Mouse (Mus musculus) c-Kit-positive CD71-positive TER-119-positive erythroid progenitor cells, embryonic 14.5 days (primary cell): ENCODE results near the gene Megf8.
"Not testable (repeated sequence)": the region's sequence is repeated elsewhere in the genome, so short reads cannot be mapped to it uniquely, and the experiment has no call there.

Experiments
- DNase-seq: peaks from one replicate; pipeline ENCODE4 v3.0.0-alpha.2; 2013; ENCODE audit warnings: low spot score

The Megf8 gene

GRCm38 (mm10) chr7:25296945-25297453 lies 20.0 kb upstream of the Megf8 start:
- DNase-seq = no peak

- DNase-seq = peak; percentile 59
Measured at GRCm38 (mm10) chr7:25297454-25298325, 19.3 kb upstream of the Megf8 start, which contains the start of gene Pafah1b3. TSS of gene Pafah1b3 (minus strand) at chr7:25297986.

- DNase-seq = no peak
Measured at GRCm38 (mm10) chr7:25301063-25301462, 15.9 kb upstream of the Megf8 start, which contains the start of gene Prr19. TSS of gene Prr19 (plus strand) at chr7:25301411.

- no peak for DNase-seq
Measured at GRCm38 (mm10) chr7:25303003-25303684, 13.8 kb upstream of the Megf8 start.

GRCm38 (mm10) chr7:25303685-25304006 lies 13.3 kb upstream of the Megf8 start:
- DNase-seq = no peak

- no peak for DNase-seq
Measured at GRCm38 (mm10) chr7:25305481-25305880, 11.5 kb upstream of the Megf8 start.

GRCm38 (mm10) chr7:25305956-25306613 lies 10.9 kb upstream of the Megf8 start, which contains the start of gene Tmem145:
TSS of gene Tmem145 (plus strand) at chr7:25306106.
- no peak for DNase-seq

GRCm38 (mm10) chr7:25306614-25306996 lies 10.4 kb upstream of the Megf8 start:
- DNase-seq = no peak

- no peak for DNase-seq
Measured at GRCm38 (mm10) chr7:25308702-25309318, 8.2 kb upstream of the Megf8 start.

GRCm38 (mm10) chr7:25309425-25309824 lies 7.5 kb upstream of the Megf8 start:
- DNase-seq = no peak

GRCm38 (mm10) chr7:25311193-25311592 lies 5.8 kb upstream of the Megf8 start:
- DNase-seq = no peak

- no peak for DNase-seq
Measured at GRCm38 (mm10) chr7:25313325-25313724, 3.6 kb upstream of the Megf8 start.

- no peak for DNase-seq
Measured at GRCm38 (mm10) chr7:25314606-25315305, 2.2 kb upstream of the Megf8 start.

GRCm38 (mm10) chr7:25315306-25316041 lies 1.5 kb upstream of the Megf8 start:
- no peak for DNase-seq

GRCm38 (mm10) chr7:25317446-25317999 lies 559 bp downstream of the Megf8 start:
- DNase-seq = no peak

GRCm38 (mm10) chr7:25322058-25322484 lies 5.1 kb downstream of the Megf8 start:
- no peak for DNase-seq

GRCm38 (mm10) chr7:25323219-25323618 lies 6.3 kb downstream of the Megf8 start:
- DNase-seq = no peak

GRCm38 (mm10) chr7:25325431-25325830 lies 8.5 kb downstream of the Megf8 start:
- DNase-seq = not testable (repeated sequence)

- DNase-seq = no peak
Measured at GRCm38 (mm10) chr7:25326233-25326632, 9.3 kb downstream of the Megf8 start.

- DNase-seq = peak; percentile 68
Measured at GRCm38 (mm10) chr7:25333596-25334307, 16.8 kb downstream of the Megf8 start.
